Mouse (Mus musculus): ENCODE measurements around the gene 2310050C09Rik. TPM values are rescaled to one million over a fixed set of nuclear protein-coding genes. Genes with fewer than 3 reads are reported as not detected.

Gene 2310050C09Rik
- not detected in 2 replicates for polyA plus RNA-seq (2015; fragmentation: Nextera tagmentation; extraction: Ambion mirVana)

GRCm38 (mm10) chr3:92870116-92870515 is at the start of gene 2310050C09Rik:
Gene 2310050C09Rik (minus strand): TSS chr3:92870216.
- no peak for ATAC-seq (ENCODE audit: low read depth)
- 51% methylated on average over 4 of the region's 4 CpGs for WGBS (ENCODE audit: insufficient replicate concordance)
- H3K36me3 ChIP-seq (ENCODE audit: control insufficient read depth, insufficient read depth), result no peaks in the 10 kb centered on the region

GRCm38 (mm10) chr3:92907571-92907970 is 37.6 kb upstream of the 2310050C09Rik start:
- Histone ChIP-seq H3K4me3 (ENCODE audit: low read depth, low read length) (no peak overlapping the region), H3K9ac (ENCODE audit: low read depth, low read length) (no peak overlapping the region), H3K4me2 (ENCODE audit: low read depth, low read length) (no peak overlapping the region), H3K27ac (ENCODE audit: low read length) (no peak overlapping the region), H3K27me3 (ENCODE audit: control insufficient read depth, insufficient read depth, low read depth, low read length) (no peaks in the 10 kb centered on the region), H3K9me3 (replicated peaks; ENCODE audit: control insufficient read depth, low read length) (no peaks in the 10 kb centered on the region), H3K4me1 (ENCODE audit: control insufficient read depth, low read depth, low read length) (no peaks in the 10 kb centered on the region), H3K36me3 (ENCODE audit: control insufficient read depth, insufficient read depth) (no peaks in the 10 kb centered on the region)
- no peak for ATAC-seq (ENCODE audit: low read depth)
- 20% methylated on average over 4 of the region's 4 CpGs for WGBS (ENCODE audit: insufficient replicate concordance)

More at GRCm38 (mm10) chr3:92870116-92870515, at the start of gene 2310050C09Rik:
- no peak within 1 kb of the TSS for H3K4me3 ChIP-seq (ENCODE audit: low read depth, low read length)
- no peaks in the 10 kb centered on the region for H3K27me3 ChIP-seq (ENCODE audit: control insufficient read depth, insufficient read depth, low read depth, low read length)
- no peaks in the 10 kb centered on the region for H3K4me1 ChIP-seq (ENCODE audit: control insufficient read depth, low read depth, low read length)
- no peak within 1 kb of the TSS for H3K27ac ChIP-seq (ENCODE audit: low read length)
- no peaks in the 10 kb centered on the region for H3K9me3 ChIP-seq (replicated peaks; ENCODE audit: control insufficient read depth, low read length)
- no peak within 1 kb of the TSS for H3K4me2 ChIP-seq (ENCODE audit: low read depth, low read length)
- no peak within 1 kb of the TSS for H3K9ac ChIP-seq (ENCODE audit: low read depth, low read length)

- Histone ChIP-seq H3K27me3 (ENCODE audit: control insufficient read depth, insufficient read depth, low read depth, low read length) (no peaks in the 10 kb centered on the region), H3K9ac (ENCODE audit: low read depth, low read length) (no peak overlapping the region), H3K27ac (ENCODE audit: low read length) (no peak overlapping the region), H3K4me1 (ENCODE audit: control insufficient read depth, low read depth, low read length) (no peaks in the 10 kb centered on the region), H3K4me2 (ENCODE audit: low read depth, low read length) (no peak overlapping the region), H3K4me3 (ENCODE audit: low read depth, low read length) (no peak overlapping the region), H3K36me3 (ENCODE audit: control insufficient read depth, insufficient read depth) (no peaks in the 10 kb centered on the region), H3K9me3 (replicated peaks; ENCODE audit: control insufficient read depth, low read length) (no peaks in the 10 kb centered on the region)
- WGBS (ENCODE audit: insufficient replicate concordance), result 41% methylated on average over 3 of the region's 3 CpGs
- ATAC-seq (ENCODE audit: low read depth), result no peak
These were observed 35.2 kb upstream of the 2310050C09Rik start for GRCm38 (mm10) chr3:92905182-92905581.

GRCm38 (mm10) chr3:92903640-92904039 is 33.6 kb upstream of the 2310050C09Rik start:
- Histone ChIP-seq H3K4me2 (ENCODE audit: low read depth, low read length) (no peak overlapping the region), H3K9ac (ENCODE audit: low read depth, low read length) (no peak overlapping the region), H3K27me3 (ENCODE audit: control insufficient read depth, insufficient read depth, low read depth, low read length) (no peaks in the 10 kb centered on the region), H3K27ac (ENCODE audit: low read length) (no peak overlapping the region), H3K9me3 (replicated peaks; ENCODE audit: control insufficient read depth, low read length) (no peaks in the 10 kb centered on the region), H3K4me1 (ENCODE audit: control insufficient read depth, low read depth, low read length) (no peaks in the 10 kb centered on the region), H3K36me3 (ENCODE audit: control insufficient read depth, insufficient read depth) (no peaks in the 10 kb centered on the region), H3K4me3 (ENCODE audit: low read depth, low read length) (no peak overlapping the region)
- WGBS (ENCODE audit: insufficient replicate concordance), result 17% methylated on average over 4 of the region's 4 CpGs
- ATAC-seq (ENCODE audit: low read depth), result no peak

- H3K27me3 ChIP-seq (ENCODE audit: control insufficient read depth, insufficient read depth, low read depth, low read length), result no peaks in the 10 kb centered on the region
- no peaks in the 10 kb centered on the region for H3K4me1 ChIP-seq (ENCODE audit: control insufficient read depth, low read depth, low read length)
- WGBS (ENCODE audit: insufficient replicate concordance), result 11% methylated on average over 3 of the region's 3 CpGs
- no peak overlapping the region for H3K27ac ChIP-seq (ENCODE audit: low read length)
- no peak overlapping the region for H3K9ac ChIP-seq (ENCODE audit: low read depth, low read length)
- H3K9me3 ChIP-seq (replicated peaks; ENCODE audit: control insufficient read depth, low read length), result no peaks in the 10 kb centered on the region
- no peak for ATAC-seq (ENCODE audit: low read depth)
- no peak overlapping the region for H3K4me2 ChIP-seq (ENCODE audit: low read depth, low read length)
- no peak overlapping the region for H3K4me3 ChIP-seq (ENCODE audit: low read depth, low read length)
- H3K36me3 ChIP-seq (ENCODE audit: control insufficient read depth, insufficient read depth), result no peaks in the 10 kb centered on the region
These were observed 33.0 kb upstream of the 2310050C09Rik start for GRCm38 (mm10) chr3:92902992-92903391.

- 33% methylated on average over 1 of the region's 1 CpGs for WGBS (ENCODE audit: insufficient replicate concordance)
- no peak overlapping the region for H3K4me3 ChIP-seq (ENCODE audit: low read depth, low read length)
- H3K4me2 ChIP-seq (ENCODE audit: low read depth, low read length), result no peak overlapping the region
- no peaks in the 10 kb centered on the region for H3K27me3 ChIP-seq (ENCODE audit: control insufficient read depth, insufficient read depth, low read depth, low read length)
- H3K36me3 ChIP-seq (ENCODE audit: control insufficient read depth, insufficient read depth), result no peaks in the 10 kb centered on the region
- no peak overlapping the region for H3K27ac ChIP-seq (ENCODE audit: low read length)
- H3K4me1 ChIP-seq (ENCODE audit: control insufficient read depth, low read depth, low read length), result no peaks in the 10 kb centered on the region
- H3K9ac ChIP-seq (ENCODE audit: low read depth, low read length), result no peak overlapping the region
- H3K9me3 ChIP-seq (replicated peaks; ENCODE audit: control insufficient read depth, low read length), result no peaks in the 10 kb centered on the region
- no peak for ATAC-seq (ENCODE audit: low read depth)
These were observed 24.5 kb upstream of the 2310050C09Rik start for GRCm38 (mm10) chr3:92894489-92894888.

GRCm38 (mm10) chr3:92894063-92894462 is 24.0 kb upstream of the 2310050C09Rik start:
- H3K4me1 ChIP-seq (ENCODE audit: control insufficient read depth, low read depth, low read length), result no peaks in the 10 kb centered on the region
- H3K9me3 ChIP-seq (replicated peaks; ENCODE audit: control insufficient read depth, low read length), result no peaks in the 10 kb centered on the region
- no peaks in the 10 kb centered on the region for H3K36me3 ChIP-seq (ENCODE audit: control insufficient read depth, insufficient read depth)
- H3K9ac ChIP-seq (ENCODE audit: low read depth, low read length), result no peak overlapping the region
- no peak overlapping the region for H3K4me3 ChIP-seq (ENCODE audit: low read depth, low read length)
- H3K4me2 ChIP-seq (ENCODE audit: low read depth, low read length), result no peak overlapping the region
- ATAC-seq (ENCODE audit: low read depth), result no peak
- no peak overlapping the region for H3K27ac ChIP-seq (ENCODE audit: low read length)
- no peaks in the 10 kb centered on the region for H3K27me3 ChIP-seq (ENCODE audit: control insufficient read depth, insufficient read depth, low read depth, low read length)
- 47% methylated on average over 3 of the region's 3 CpGs for WGBS (ENCODE audit: insufficient replicate concordance)

- Histone ChIP-seq H3K4me2 (ENCODE audit: low read depth, low read length) (no peak overlapping the region), H3K27me3 (ENCODE audit: control insufficient read depth, insufficient read depth, low read depth, low read length) (no peaks in the 10 kb centered on the region), H3K9ac (ENCODE audit: low read depth, low read length) (no peak overlapping the region), H3K36me3 (ENCODE audit: control insufficient read depth, insufficient read depth) (no peaks in the 10 kb centered on the region), H3K9me3 (replicated peaks; ENCODE audit: control insufficient read depth, low read length) (no peaks in the 10 kb centered on the region), H3K4me3 (ENCODE audit: low read depth, low read length) (no peak overlapping the region), H3K4me1 (ENCODE audit: control insufficient read depth, low read depth, low read length) (no peaks in the 10 kb centered on the region), H3K27ac (ENCODE audit: low read length) (no peak overlapping the region)
- ATAC-seq (ENCODE audit: low read depth), result no peak
- 66% methylated on average over 3 of the region's 3 CpGs for whole genome bisulfite sequencing (ENCODE audit: insufficient replicate concordance)
These were observed 4.2 kb upstream of the 2310050C09Rik start for GRCm38 (mm10) chr3:92874180-92874579.

- no peak for ATAC-seq (ENCODE audit: low read depth)
- Histone ChIP-seq H3K9me3 (replicated peaks; ENCODE audit: control insufficient read depth, low read length) (no peaks in the 10 kb centered on the region), H3K4me1 (ENCODE audit: control insufficient read depth, low read depth, low read length) (no peaks in the 10 kb centered on the region), H3K27ac (ENCODE audit: low read length) (no peak within 1 kb of the TSS), H3K27me3 (ENCODE audit: control insufficient read depth, insufficient read depth, low read depth, low read length) (no peaks in the 10 kb centered on the region), H3K9ac (ENCODE audit: low read depth, low read length) (no peak within 1 kb of the TSS), H3K36me3 (ENCODE audit: control insufficient read depth, insufficient read depth) (no peaks in the 10 kb centered on the region), H3K4me2 (ENCODE audit: low read depth, low read length) (no peak within 1 kb of the TSS), H3K4me3 (ENCODE audit: low read depth, low read length) (no peak within 1 kb of the TSS)
- WGBS (ENCODE audit: insufficient replicate concordance), result 50% methylated on average over 3 of the region's 3 CpGs
These were observed 18.8 kb downstream of the 2310050C09Rik start, which contains the start of gene Lce1l for GRCm38 (mm10) chr3:92851186-92851585. Gene Lce1l (minus strand): TSS chr3:92851286.

Data from liver, embryonic 16.5 days (tissue).